Mouse (Mus musculus) brain, embryonic 14.5 days (tissue): Measurements from ENCODE around the gene Slc25a25. TPM values are rescaled to one million over a fixed set of nuclear protein-coding genes. Genes with fewer than 3 reads are reported as not detected.
"Not testable (repeated sequence)": the region's sequence is repeated elsewhere in the genome, so short reads cannot be mapped to it uniquely, and the experiment has no call there.

Experiments used
- DNase-seq: peaks from one replicate; pipeline ENCODE4 v3.0.0-alpha.2; 2011; ENCODE audit warnings: low read depth
- CTCF ChIP-seq: fragments of 200-500 bp; IDR thresholded peaks from 2 replicates; pipeline ENCODE4 v1.5.1; 2012; ENCODE audit warnings: inconsistent platforms, mild to moderate bottlenecking, moderate library complexity, borderline replicate concordance; ENCODE audit not compliant: insufficient read depth, insufficient read length; ENCODE audit errors: extremely low read depth
- POLR2A ChIP-seq: fragments of 200-500 bp; IDR thresholded peaks from 2 replicates; pipeline ENCODE4 v1.6.1; 2012; ENCODE audit warnings: mild to moderate bottlenecking, inconsistent platforms, borderline replicate concordance; ENCODE audit not compliant: poor library complexity, insufficient read depth, insufficient read length, severe bottlenecking; ENCODE audit errors: extremely low read depth
- polyA plus RNA-seq: library from polyadenylated mRNA; depleted of rRNA; stranded (reverse); fragments of >200 nt; gene quantifications from 2 replicates; pipeline ENCODE4 v1.2.3, GENCODE M21; 2012; rRNA removed

Gene Slc25a25
- 40.2 and 46.1 TPM in 2 replicates for polyA plus RNA-seq

GRCm38 (mm10) chr2:32450881-32451844 lies at the start of gene Slc25a25:
Gene Slc25a25 (minus strand): TSS chr2:32451445.
- TF ChIP-seq POLR2A (peak; percentile 87), CTCF (no peak)
- peak; percentile 99 for DNase-seq

DNA sequence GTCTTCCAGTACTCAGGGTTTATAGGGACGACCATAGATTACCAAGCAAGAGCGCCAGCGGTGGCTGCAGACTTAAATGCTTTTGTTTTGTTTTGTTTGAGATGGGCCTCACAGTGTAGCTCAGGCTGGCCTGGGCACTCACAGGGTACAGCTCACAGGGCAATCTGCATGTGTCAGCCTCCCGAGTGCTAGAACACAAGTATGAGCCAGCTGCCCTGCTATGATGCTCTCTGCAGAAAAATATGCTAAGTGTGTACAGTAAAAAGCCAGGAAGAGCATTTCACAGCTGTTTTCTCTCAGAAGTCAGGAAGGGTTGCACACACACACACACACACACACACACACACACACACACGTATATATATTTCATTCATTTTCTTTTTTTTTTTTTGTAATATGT lies 49.2 kb upstream of the Slc25a25 start:
- no peak for DNase-seq
- TF ChIP-seq CTCF = no peak
- no peak for TF ChIP-seq POLR2A

GRCm38 (mm10) chr2:32499365-32499764 lies 48.1 kb upstream of the Slc25a25 start:
- no peak for TF ChIP-seq CTCF
- no peak for TF ChIP-seq POLR2A

DNA sequence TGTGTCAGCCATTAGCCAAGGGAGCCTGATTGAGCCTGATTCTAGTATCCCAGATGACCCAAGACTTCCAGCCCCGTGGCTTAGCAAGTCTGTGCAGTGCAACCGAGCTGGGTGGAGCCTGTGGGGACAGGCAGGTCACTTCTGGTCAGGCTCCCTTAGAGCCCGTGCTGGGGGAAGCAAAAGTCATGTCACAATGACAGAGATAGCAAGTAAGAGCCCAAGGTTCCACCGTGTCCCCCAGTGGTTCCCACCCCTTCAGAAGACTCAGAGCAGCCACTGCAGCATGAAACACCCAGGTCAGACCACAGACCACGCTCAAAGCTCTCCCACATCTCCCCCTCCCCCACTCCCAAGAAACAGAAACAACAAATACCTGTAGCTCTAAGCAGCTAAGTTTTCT lies 44.9 kb upstream of the Slc25a25 start:
- no peak for DNase-seq
- no peak for TF ChIP-seq CTCF
- TF ChIP-seq POLR2A = no peak

More at GRCm38 (mm10) chr2:32499365-32499764, 48.1 kb upstream of the Slc25a25 start:
- no peak for DNase-seq

- peak; percentile 5 for DNase-seq
- no peak for TF ChIP-seq CTCF
These were observed 44.0 kb upstream of the Slc25a25 start for GRCm38 (mm10) chr2:32495185-32495726.

DNA sequence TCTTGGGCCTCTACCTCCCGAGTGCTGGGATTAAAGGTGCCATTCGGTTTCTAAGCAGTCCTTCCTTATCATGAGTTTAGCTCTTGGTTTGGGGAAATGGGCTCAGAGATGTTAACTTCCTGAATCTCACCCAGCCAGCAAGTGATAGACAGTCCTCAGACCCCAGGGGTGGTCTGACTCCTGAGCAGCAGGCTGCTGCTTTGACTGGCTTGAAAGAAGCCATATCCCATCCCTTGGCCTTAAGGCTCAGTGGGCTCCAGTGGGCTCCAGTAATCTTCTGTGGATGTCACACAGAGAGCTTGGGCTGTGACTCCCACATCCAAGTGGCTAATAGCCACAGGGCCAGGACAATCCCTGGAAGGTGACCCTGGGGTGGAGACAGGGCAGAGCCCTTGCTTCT lies 43.3 kb upstream of the Slc25a25 start:
- TF ChIP-seq POLR2A (no peak), CTCF (no peak)
- DNase-seq = no peak

GRCm38 (mm10) chr2:32493301-32493701 lies 42.1 kb upstream of the Slc25a25 start:
- no peak for TF ChIP-seq CTCF
- no peak for TF ChIP-seq POLR2A
- DNase-seq = no peak

DNA sequence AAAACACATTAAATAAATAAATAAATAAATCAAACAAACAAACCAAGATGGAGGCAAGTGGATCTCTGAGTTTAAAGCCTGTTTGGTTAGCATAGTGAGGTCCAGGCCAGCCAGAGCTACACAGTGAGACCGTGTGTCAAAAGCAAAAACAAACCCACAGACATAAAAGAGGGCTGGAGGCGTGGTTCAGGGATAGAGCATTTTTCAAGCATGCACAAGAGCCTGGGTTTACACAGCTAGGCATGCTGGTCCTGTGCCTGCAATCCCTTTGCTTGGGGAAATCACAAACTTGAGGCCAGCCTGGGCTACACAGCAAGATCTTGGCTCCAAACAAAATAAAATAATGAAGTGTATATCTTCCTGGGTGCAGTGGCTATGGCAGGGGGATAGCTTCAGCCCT lies 41.4 kb upstream of the Slc25a25 start:
- TF ChIP-seq POLR2A (no peak), CTCF (no peak)
- no peak for DNase-seq

GRCm38 (mm10) chr2:32490730-32491129 lies 39.5 kb upstream of the Slc25a25 start:
- not testable (repeated sequence) for DNase-seq

- TF ChIP-seq POLR2A (no peak), CTCF (peak; percentile 92)
- DNase-seq = peak; percentile 90
These were observed 37.4 kb upstream of the Slc25a25 start for GRCm38 (mm10) chr2:32488679-32489078.

GRCm38 (mm10) chr2:32487124-32487623 lies 35.9 kb upstream of the Slc25a25 start:
- peak; percentile 93 for DNase-seq
- TF ChIP-seq CTCF (peak; percentile 84), POLR2A (no peak)

DNA sequence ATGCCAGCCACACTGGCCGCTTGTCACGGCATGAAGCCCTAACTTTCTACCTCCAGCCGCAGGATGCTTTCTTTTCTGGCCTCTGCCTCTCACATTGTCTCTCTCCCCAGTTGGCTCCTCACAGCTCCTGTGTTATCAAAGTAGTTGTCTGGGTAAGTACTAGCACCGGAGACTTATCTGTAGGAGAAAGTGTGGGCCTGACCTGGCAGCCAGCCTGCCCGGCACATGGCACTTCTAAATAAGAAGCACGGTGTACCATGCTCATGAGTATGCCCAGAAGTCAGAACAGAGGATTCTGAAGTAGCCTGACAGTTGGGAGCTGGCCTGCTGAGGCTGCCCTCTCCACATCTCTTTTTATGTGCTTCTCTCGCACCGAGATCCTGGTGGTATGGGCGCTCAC lies 34.9 kb upstream of the Slc25a25 start:
- DNase-seq = no peak
- no peak for TF ChIP-seq POLR2A
- no peak for TF ChIP-seq CTCF
